Mouse (Mus musculus) liver, adult (tissue): Measurements from ENCODE around the gene Cst8.
"Not testable (repeated sequence)": the region's sequence is repeated elsewhere in the genome, so short reads cannot be mapped to it uniquely, and the experiment has no call there.

Experiments used
- GATA4 ChIP-seq: IDR thresholded peaks from 2 replicates; pipeline ENCODE4 v1.6.1; 2014; ENCODE audit warnings: mild to moderate bottlenecking, low read length; ENCODE audit not compliant: insufficient replicate concordance

Cst8 gene

DNA sequence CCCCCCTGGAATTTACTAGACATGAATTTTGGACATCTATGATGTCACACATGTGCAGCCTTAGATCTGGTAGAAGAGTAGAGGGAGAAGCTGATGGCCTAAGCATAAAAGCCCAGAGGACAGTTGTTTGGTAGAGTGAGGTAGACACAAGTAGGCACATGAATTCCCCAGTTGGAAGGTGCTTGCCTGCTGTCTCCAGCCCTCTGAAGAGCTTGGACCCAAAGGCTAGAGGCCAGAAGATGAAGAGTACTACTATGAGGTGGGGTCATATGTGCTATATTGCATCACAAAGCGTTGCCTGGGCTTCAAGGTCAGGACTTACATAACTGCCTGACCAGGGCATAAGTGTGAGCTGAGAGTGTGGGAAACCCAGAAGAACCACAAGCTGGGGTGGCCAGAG lies at the start of gene Cst8:
TSS of gene Cst8 (plus strand) at position 301 of the 400 bp plus-strand sequence.
- no peak for TF ChIP-seq GATA4

DNA sequence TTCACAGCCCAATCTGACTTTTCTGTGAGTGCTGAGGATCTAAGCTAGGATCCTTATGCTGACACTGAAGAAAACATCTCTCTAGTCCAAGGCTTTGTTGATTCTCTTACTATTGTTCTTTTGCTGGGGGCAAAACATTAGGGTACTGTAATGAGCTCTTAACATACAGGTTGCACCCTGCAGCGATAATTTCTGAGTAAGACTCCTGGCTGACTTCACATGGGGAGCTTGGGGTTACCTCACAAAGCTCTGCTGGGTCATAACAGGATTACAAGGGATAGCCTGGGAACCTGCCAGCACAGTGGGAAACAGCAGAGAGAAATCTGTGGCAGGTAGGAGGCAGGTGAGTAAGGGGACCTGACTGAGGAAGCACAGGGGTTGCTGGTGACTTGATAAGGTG lies 48.5 kb upstream of the Cst8 start, which contains the start of gene Cstl1:
TSS of gene Cstl1 (plus strand) at position 301 of the 400 bp plus-strand sequence.
- TF ChIP-seq GATA4 = no peak

DNA sequence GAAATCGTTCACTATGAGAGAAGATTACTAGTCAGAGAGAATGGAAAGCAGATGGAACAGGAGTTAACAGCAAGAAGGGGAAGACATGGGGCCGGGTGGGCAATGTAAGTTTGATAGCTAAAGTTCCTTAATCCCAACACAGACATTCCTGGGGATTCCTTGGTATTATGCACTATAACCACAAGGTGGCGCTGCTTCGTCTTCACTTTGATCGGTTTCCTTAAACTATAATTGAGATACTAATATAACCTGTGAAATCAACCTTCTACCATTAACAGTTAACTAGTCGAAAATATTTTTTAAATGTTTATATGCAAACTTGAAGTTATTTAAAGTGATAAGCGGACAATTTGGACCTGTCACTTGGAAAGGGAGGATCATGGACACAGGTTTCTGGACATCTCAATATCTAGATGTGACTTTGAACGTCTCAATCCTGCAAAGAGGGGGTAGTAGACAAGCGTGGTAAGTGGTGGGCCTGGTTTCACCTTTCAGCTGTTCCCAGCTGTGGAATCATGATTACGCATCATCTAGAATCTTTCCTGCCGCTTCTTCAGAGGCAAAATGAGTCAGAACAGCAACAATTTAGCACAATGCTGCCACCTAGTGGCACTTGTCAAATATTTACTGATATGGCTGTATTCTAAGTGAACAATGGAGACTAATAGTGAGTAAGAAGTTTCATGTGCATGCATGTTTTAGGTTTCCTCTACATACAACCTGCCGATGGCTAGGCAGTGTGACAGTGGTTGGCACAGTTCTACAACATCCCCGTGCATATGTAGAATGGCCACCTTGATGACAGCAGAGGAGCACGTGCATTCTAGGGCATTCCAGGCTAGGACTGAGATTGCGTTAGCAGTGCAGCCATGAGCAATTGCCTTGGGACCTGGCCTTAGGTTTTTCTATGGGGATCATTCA lies 46.4 kb upstream of the Cst8 start:
- no peak for TF ChIP-seq GATA4

DNA sequence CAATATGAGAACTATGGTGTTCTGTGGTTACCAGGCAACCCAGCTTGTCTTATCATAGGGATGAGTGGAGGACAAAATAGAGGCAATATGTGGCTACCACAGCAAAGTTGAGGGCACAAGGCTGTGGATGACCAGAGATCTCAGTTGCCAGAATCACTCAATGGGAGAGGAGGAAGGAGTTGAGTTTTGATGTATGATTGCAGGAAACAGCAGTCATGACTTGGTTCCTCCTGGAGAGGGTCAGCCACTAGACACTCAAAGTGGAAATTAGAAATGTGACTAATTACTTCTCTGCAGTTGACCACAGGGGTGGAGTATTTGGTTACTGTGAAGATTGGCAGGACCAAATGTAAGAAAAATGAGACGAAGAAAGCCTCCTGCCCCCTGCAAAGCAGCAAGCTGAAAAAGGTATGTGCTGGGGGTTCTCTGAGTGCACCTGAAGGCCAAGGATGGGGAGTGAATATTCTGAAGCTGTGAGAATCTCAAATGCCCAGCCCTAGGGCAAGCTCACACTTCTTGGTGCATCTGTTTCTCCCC lies 44.2 kb upstream of the Cst8 start:
- no peak for TF ChIP-seq GATA4

DNA sequence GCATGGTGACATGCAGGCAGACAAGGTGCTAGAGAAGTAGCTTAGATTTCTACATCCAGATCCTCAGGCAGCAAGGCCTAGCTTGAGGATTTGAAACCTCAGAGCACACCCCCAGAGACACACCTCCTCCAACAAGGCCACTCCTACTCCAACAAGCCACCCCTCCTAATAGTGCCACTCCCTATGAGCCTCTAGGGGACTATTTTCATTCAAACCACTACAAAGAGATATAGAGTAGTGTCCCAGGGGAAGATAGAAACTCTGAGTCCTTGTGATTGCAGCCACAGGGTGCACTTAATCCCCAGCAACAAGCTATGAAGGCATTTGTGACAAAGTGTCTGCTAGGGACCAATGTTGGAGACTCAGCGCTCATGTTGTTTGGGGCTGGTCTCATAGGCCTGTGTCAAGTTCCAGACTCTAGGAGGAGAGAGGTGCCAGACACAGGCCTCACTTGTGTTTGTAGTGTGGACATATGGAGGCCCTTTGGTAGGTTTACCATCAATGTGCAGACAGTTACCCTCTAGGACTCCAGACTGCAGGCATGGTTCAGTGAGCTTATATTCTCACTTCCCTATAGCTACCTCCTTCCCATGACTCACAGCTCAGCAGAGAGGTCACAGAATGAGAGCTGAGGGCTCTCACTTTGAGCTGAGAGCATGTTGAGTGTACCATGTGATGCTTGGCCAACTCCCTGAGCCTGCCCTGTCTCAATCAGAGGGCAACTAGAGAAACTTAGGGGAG lies 34.8 kb upstream of the Cst8 start:
- TF ChIP-seq GATA4 = no peak

DNA sequence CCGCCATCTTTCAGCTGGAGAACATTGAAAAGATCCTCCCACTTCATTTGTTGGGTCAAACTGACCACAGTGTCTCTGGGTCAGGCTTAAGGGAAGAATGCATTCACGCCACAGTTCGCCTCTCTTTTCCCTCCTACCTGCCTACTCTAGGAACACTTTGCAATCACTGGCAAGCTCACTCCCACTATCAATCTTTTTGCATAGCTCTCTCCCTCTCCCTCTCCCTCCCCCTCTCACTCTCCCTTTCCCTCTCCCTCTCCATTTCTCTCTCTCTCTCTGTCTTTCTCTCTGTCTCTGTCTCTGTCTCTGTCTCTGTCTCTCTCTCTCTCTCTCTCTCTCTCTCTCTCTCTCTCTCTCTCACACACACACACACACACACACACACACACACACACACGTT lies 27.2 kb upstream of the Cst8 start, which contains the start of gene Cst11:
TSS of gene Cst11 (minus strand) at position 101 of the 400 bp plus-strand sequence.
- TF ChIP-seq GATA4 = not testable (repeated sequence)

DNA sequence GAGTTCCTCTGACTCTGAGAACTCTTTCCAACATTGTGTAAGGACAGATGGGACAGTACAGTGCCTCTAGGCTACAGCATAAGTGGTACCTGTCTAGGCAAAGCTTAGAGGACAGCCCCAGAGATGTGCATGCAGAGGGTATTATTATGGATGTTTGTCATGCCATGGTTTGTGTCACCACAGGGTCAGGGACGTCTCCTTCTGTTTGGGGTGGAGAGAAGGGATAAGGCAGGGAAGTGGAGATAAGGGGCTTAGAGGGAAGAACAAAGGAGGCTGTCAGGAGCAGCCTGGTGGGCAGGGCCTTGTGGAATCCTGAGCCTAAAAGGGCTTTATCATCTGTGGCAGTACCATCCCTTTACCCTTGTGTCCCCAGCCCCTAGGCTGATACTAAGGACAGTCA lies 16.9 kb upstream of the Cst8 start, which contains the start of gene 8030411F24Rik:
TSS of gene 8030411F24Rik (plus strand) at position 301 of the 400 bp plus-strand sequence.
- TF ChIP-seq GATA4 = no peak

DNA sequence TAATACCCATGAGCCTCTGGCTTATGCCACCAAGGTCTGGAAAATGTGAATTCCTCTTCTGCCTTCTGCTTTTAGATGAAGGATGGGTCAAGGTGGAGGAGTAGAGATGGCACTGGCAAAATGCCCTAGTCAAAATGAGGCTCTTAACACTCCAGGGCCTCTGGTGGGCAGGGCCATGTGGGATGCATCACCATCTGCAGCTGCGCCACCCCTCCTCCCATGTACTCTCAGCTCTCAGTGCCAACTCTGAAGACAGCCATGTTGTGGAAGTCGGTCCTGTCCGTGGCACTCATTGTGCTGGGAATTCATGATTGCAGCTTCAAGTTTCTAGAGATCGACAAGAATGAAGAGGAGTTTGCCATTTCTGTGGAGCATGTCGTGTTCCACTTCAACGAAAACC lies 9.4 kb upstream of the Cst8 start, which contains the start of gene Cst12:
TSS of gene Cst12 (plus strand) at position 220 of the 400 bp plus-strand sequence.
- TF ChIP-seq GATA4 = no peak

DNA sequence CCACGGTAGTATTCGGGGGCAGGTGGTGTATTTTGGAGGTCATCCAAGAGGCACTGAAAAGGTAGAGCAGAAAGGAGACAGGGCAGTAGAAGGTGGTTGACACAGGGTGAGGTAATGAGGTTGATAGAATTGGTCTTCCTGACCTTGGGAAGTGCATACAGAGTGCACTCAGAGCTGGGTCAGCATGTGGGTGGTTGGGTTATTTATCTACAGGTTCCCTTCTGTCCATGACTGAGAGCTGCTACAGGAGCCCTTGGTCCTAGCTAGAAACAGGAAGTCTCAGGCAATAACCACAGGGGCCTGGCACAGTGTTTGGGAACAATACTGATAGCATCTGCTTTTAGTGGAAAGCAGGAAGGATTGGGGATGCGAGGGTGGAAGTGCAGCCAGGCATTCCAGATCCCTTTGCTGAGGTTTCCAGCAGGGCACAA lies 2.9 kb downstream of the Cst8 start:
- TF ChIP-seq GATA4 = no peak

DNA sequence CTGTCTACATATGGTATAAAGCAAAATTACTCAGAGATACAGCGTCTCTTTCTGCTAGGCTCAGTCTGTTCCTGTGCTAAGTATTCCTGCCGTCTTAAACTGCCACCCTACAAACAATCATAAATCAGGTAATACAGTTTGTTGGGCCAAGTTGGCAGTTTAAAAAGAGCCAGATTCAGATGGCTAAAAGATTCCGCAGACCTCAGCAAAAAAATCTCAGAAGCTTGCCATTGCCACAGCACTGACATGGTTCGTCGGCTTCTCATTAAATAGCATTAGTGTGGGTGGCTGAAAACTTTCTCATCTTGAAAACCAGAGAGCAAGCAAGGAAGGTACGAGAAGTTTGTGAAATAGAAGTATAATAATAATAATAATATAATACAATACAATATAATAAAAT lies 8.1 kb downstream of the Cst8 start:
- no peak for TF ChIP-seq GATA4

DNA sequence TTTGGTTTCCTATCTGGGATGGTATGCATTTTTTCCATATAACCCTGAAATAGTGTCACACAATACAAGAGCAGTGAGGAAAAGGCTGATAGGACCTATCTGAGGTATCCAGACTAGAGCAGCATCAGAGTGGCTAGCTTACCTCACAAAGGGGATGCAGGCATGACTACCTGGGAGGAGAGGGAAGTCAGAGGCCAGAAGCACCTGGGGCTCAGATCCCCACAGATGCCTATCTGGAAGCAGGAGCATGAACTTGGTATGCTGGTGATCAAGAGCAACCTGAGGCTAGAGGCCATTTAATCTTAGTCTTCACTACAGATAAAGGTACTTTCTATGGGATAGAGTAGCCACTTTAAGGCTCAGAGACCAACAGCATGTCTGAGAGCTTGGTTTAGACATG lies 21.3 kb downstream of the Cst8 start, which contains the start of gene Cst13:
TSS of gene Cst13 (plus strand) at position 173 of the 400 bp plus-strand sequence.
- TF ChIP-seq GATA4 = no peak

DNA sequence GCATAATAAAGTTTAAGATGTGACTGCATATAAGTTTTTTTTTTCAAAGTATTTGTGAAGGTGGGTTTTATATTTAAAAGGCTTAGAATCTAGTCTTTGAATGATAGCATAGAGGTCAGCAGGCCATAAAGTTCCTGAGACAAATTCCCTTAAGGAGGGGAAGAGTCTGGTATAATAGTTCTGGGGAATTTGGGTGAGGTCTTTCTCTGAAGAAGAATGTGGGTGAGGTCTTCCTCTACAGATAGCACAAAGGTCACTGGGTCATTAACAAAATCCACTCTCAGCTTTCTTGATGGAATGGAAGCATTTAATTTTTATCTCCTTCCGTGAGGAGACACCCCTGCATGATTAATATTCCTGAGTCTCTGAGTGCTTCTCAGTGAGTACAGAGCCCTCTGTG lies 27.4 kb downstream of the Cst8 start:
- TF ChIP-seq GATA4 = no peak

DNA sequence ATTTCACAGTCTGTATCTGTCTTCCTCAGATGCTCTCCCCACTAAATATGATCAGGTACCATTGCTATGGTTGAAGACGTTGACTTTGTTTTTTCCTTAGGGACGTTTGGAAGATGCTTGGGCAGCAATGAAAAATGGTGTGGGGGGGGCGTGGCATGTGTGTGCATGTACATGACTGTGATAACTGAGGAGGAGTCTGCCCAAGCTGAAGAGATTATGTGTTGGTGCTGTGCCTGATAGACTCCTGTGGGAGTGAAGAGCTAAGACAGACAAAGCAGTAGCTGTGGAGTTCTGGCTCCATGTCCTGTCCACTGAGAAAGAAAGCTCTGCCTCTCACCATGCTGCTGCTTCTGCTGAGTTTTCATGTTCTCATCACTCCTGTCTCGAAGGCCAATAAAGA lies 36.3 kb downstream of the Cst8 start, which contains the start of gene Cst9:
TSS of gene Cst9 (plus strand) at position 236 of the 400 bp plus-strand sequence.
- no peak for TF ChIP-seq GATA4

DNA sequence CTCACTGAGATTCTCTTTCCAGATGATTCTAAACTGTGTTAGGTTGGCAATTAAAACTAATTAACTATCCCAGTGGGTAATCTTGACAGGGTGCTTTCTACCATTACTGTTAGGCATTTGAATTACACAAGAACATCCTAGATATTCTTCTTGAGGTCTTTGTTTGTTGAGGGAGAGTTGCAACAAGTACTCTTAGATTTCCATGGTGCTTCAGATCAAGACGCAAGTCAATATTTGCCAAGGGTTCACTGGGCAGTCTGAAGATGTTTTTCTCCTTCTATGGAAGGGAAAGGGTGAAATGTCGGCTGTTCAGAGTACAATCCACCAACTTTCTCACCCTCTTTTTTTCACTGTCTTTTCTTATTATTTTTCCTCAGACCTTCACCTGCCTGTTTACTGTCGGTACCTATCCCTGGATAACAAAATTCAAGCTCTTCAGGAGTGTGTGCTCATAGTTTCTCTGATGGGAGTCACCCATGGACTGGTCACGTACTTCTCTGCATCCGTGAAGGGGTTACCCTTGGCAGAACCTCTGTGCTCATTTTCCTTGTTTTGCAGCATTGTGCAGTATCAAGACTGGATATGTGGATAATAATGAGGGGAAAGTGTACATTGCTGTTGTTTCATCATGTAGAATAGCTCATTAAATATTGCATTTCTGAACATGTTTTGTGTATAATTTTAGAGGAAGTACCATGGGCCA lies 39.6 kb downstream of the Cst8 start:
- no peak for TF ChIP-seq GATA4

DNA sequence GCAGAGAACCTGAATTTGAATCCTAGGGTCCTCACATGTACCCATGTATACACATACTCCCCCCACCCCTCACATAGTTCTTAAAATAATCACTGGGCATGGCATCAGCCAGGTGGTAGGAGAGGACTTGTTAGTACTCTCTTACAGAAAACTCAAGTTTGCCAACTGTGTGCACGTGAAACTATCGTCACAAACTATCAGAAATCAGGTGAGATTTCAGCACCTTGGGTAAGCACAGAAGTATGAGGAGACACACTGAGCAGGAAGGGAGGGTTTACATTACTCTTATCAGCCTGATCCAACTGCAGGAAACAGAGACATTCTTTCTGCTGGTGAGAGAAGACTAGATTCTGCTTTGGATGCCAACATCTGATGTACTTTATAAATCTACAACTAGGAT lies 40.6 kb downstream of the Cst8 start:
- TF ChIP-seq GATA4 = no peak
